8 mouse cellular contexts compared by ENCODE assay signal in genomic region chr7:30634621-30635020, GRCm38 (mm10). TPM values are rescaled to one million over a fixed set of nuclear protein-coding genes. Genes with fewer than 3 reads are reported as not detected.
DNase-seq lines count a peak whose midpoint lies in the region; ATAC-seq lines count a peak whose summit lies in the region.

No protein-coding gene starts in this region.

- DNase-seq in layer of hippocampus, postnatal 10 days (ENCODE audit: low spot score in 2 of 2) = peak; percentile 48 to 62
- DNase-seq in layer of hippocampus, adult 9-10 months (ENCODE audit: low spot score) = no peak
- DNase-seq in adrenal gland, postnatal 10 days = peak; percentile 71
- DNase-seq in forebrain, embryonic 14.5 days (ENCODE audit: low spot score) = peak; percentile 48
- DNase-seq in kidney, adult 11 months = peak; percentile 18
- DNase-seq in retina, embryonic 14.5 days (ENCODE audit: low spot score) = peak; percentile 77
- no peak for DNase-seq in right cerebral cortex, adult 18-20 months

- peaks cover 57% of the 10 kb centered on the region for H3K27me3 ChIP-seq in forebrain, embryonic 14.5 days (replicated peaks; ENCODE audit: control insufficient read depth, insufficient read depth, low read length)
- peaks cover 55% of the 10 kb centered on the region for H3K27me3 ChIP-seq in lung, embryonic 15.5 days

- H3K9me3 ChIP-seq in forebrain, embryonic 14.5 days (replicated peaks; ENCODE audit: control insufficient read depth, low read length) = no peaks in the 10 kb centered on the region
- no peaks in the 10 kb centered on the region for H3K9me3 ChIP-seq in lung, embryonic 15.5 days

- 0 out of 2 replicates have a peak, but pooled peaks have one; percentile 26 for ATAC-seq in forebrain, embryonic 14.5 days
- peak; percentile 62; the same call in 1 of the 2 replicates for ATAC-seq in lung, embryonic 15.5 days (ENCODE audit: borderline replicate concordance, extremely low read depth, low FRiP score, low TSS enrichment)

- no peaks in the 10 kb centered on the region for H3K4me1 ChIP-seq in forebrain, embryonic 14.5 days (ENCODE audit: control insufficient read depth, insufficient read depth, low read length)
- H3K4me1 ChIP-seq in lung, embryonic 15.5 days = peaks cover 5% of the 10 kb centered on the region

- WGBS in forebrain, embryonic 14.5 days = under 1% methylated on average over 20 of the region's 20 CpGs
- 1% methylated on average over 20 of the region's 20 CpGs for WGBS in lung, embryonic 15.5 days

- no peak overlapping the region for H3K27ac ChIP-seq in forebrain, embryonic 14.5 days (ENCODE audit: low read depth, low read length)
- no peak overlapping the region for H3K27ac ChIP-seq in lung, embryonic 15.5 days

- no peak overlapping the region for H3K9ac ChIP-seq in forebrain, embryonic 14.5 days (ENCODE audit: low read length)
- no peak overlapping the region for H3K9ac ChIP-seq in lung, embryonic 15.5 days

- H3K4me3 ChIP-seq in forebrain, embryonic 14.5 days (ENCODE audit: low read depth, low read length) = no peak overlapping the region
- H3K4me3 ChIP-seq in lung, embryonic 15.5 days = peak overlapping the region; percentile 19

- 0 out of 2 replicates have a peak overlapping the region, but pooled peaks have one; percentile 20 for H3K4me2 ChIP-seq in forebrain, embryonic 14.5 days (ENCODE audit: low read length)
- H3K4me2 ChIP-seq in lung, embryonic 15.5 days = peak overlapping the region; percentile 44

- no peaks in the 10 kb centered on the region for H3K36me3 ChIP-seq in forebrain, embryonic 14.5 days (ENCODE audit: control insufficient read depth, insufficient read depth, low read length)
- no peaks in the 10 kb centered on the region for H3K36me3 ChIP-seq in lung, embryonic 15.5 days

RNA-seq across cellular contexts. Expression of gene Etv2, which starts 1.0 kb away (rescaled TPM):
- not detected for total RNA-seq in layer of hippocampus, postnatal 10 days (2021)
- not detected for total RNA-seq in adrenal gland, postnatal 10 days (2021)
- not detected in 2 replicates for polyA plus RNA-seq in forebrain, embryonic 14.5 days (2014; fragmentation: Nextera tagmentation; extraction: Ambion mirVana)
- polyA plus RNA-seq in lung, embryonic 15.5 days (2015; fragmentation: Nextera tagmentation; extraction: Ambion mirVana) = not detected in 2 replicates

RNA-seq across cellular contexts. Expression of gene Cox6b1, which starts 8.7 kb away (rescaled TPM):
- total RNA-seq in layer of hippocampus, postnatal 10 days (2021) = 100 to 1,000 TPM; 719 to 852 TPM
- total RNA-seq in adrenal gland, postnatal 10 days (2021) = 1,000 to 10,000 TPM; 3,012 to 3,285 TPM
- 909 and 1,141 TPM in 2 replicates for polyA plus RNA-seq in forebrain, embryonic 14.5 days (2014; fragmentation: Nextera tagmentation; extraction: Ambion mirVana)
- polyA plus RNA-seq in lung, embryonic 15.5 days (2015; fragmentation: Nextera tagmentation; extraction: Ambion mirVana) = 867 and 890 TPM in 2 replicates

RNA-seq across cellular contexts. Expression of gene Rbm42, which starts 15.5 kb away (rescaled TPM):
- 10 to 100 TPM; 75.3 to 79.9 TPM for total RNA-seq in layer of hippocampus, postnatal 10 days (2021)
- 10 to 100 TPM; 64.5 to 72.9 TPM for total RNA-seq in adrenal gland, postnatal 10 days (2021)
- 120 and 133 TPM in 2 replicates for polyA plus RNA-seq in forebrain, embryonic 14.5 days (2014; fragmentation: Nextera tagmentation; extraction: Ambion mirVana)
- 126 and 130 TPM in 2 replicates for polyA plus RNA-seq in lung, embryonic 15.5 days (2015; fragmentation: Nextera tagmentation; extraction: Ambion mirVana)

RNA-seq across cellular contexts. Expression of gene Upk1a, which starts 22.0 kb away (rescaled TPM):
- under 1 TPM; 0.22 to 0.34 TPM for total RNA-seq in layer of hippocampus, postnatal 10 days (2021)
- under 1 TPM; 0.33 to 0.48 TPM for total RNA-seq in adrenal gland, postnatal 10 days (2021)
- polyA plus RNA-seq in forebrain, embryonic 14.5 days (2014; fragmentation: Nextera tagmentation; extraction: Ambion mirVana) = 0.20 and 0.25 TPM in 2 replicates
- polyA plus RNA-seq in lung, embryonic 15.5 days (2015; fragmentation: Nextera tagmentation; extraction: Ambion mirVana) = 0.88 and 1.4 TPM in 2 replicates

RNA-seq across cellular contexts. Expression of gene Haus5, which starts 30.2 kb away (rescaled TPM):
- total RNA-seq in layer of hippocampus, postnatal 10 days (2021) = 1 to 10 TPM; 7.0 to 7.4 TPM
- total RNA-seq in adrenal gland, postnatal 10 days (2021) = 10 to 100 TPM; 10.5 to 12.4 TPM
- 32.9 and 35.8 TPM in 2 replicates for polyA plus RNA-seq in forebrain, embryonic 14.5 days (2014; fragmentation: Nextera tagmentation; extraction: Ambion mirVana)
- polyA plus RNA-seq in lung, embryonic 15.5 days (2015; fragmentation: Nextera tagmentation; extraction: Ambion mirVana) = 61.9 and 62.6 TPM in 2 replicates

Comparison
In these comparisons a context has a peak if more than half of its experiments do, and no peak if none do; other contexts are left out.
1. DNase-seq: peak in layer of hippocampus, postnatal 10 days (2 of 2), adrenal gland, postnatal 10 days (single experiment), forebrain, embryonic 14.5 days (single experiment), kidney, adult 11 months (single experiment) and retina, embryonic 14.5 days (single experiment); none in layer of hippocampus, adult 9-10 months (single experiment) and right cerebral cortex, adult 18-20 months (single experiment).